Mouse (Mus musculus): ENCODE data around the gene Slc27a5. TPM values are rescaled to one million over a fixed set of nuclear protein-coding genes. Genes with fewer than 3 reads are reported as not detected.

The Slc27a5 gene
- polyA plus RNA-seq, 1 experiment = not detected

DNA sequence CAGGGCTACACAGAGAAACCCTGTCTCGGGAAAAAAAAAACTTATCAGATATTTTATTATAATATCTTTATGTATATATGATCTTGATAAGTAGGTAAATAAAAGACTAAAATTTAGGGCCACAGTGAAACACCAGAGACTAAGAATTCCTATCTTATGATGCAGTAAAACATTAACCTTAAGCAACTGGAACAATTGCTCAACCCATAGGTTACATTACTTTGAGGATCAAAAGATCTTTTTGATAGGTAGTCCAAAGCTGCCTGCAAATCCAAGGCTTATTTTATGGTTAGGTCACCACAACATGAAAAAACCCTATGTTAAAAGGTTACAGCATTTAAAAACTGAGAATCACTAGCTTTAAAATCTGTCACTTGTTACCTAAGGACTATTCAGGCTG is 3.6 kb upstream of the Slc27a5 start:
- no peaks in the 10 kb centered on the region for H3K9me3 ChIP-seq (replicated peaks; ENCODE audit: control insufficient read depth, insufficient read depth, low read length, poor library complexity, severe bottlenecking)
- no peaks in the 10 kb centered on the region for H3K27me3 ChIP-seq (ENCODE audit: control insufficient read depth, insufficient read depth, low read length, poor library complexity, severe bottlenecking)
- H3K4me3 ChIP-seq (ENCODE audit: low read depth, low read length) = no peak overlapping the region
- no peaks in the 10 kb centered on the region for H3K4me1 ChIP-seq (ENCODE audit: control insufficient read depth, insufficient read depth, low read length)
- no peak overlapping the region for H3K27ac ChIP-seq (ENCODE audit: insufficient read depth, low read length)
- H3K9ac ChIP-seq (ENCODE audit: low read depth, poor library complexity, severe bottlenecking) = no peak overlapping the region
- TF ChIP-seq POLR2A (IDR thresholded peaks at IDR 0.05; ENCODE audit: insufficient read depth, low read length) (no peak), EP300 (IDR thresholded peaks at IDR 0.05; ENCODE audit: insufficient read depth, low read depth, low read length) (no peak), CTCF (IDR thresholded peaks at IDR 0.05; ENCODE audit: low read depth, low read length) (no peak)
- H3K36me3 ChIP-seq (ENCODE audit: control insufficient read depth, insufficient read depth, low read length, poor library complexity, severe bottlenecking) = no peaks in the 10 kb centered on the region

DNA sequence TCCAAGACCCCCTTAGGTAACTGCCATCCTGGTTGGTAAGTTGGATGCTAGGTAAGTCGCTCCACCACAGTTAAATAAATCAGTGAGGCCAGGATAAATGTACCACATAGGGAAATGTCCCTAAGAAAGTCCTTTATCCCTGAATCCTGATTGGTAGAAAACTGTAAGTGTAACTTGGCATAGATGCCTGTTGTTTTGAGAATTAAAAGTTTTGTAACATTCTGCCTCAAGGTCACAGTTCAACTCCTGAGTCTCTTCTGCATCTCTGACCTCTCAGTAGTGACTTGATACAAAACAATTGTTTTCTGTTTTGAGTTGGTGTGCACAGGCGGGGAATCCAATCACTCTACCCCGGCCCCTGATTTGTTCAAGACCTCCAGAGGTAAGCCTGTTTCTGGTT is 859 bp upstream of the Slc27a5 start, which contains the start of gene Trim28:
Gene Trim28 (plus strand): TSS at position 264 of the 400 bp plus-strand sequence.
- H3K4me1 ChIP-seq (ENCODE audit: control insufficient read depth, insufficient read depth, low read length) = no peaks in the 10 kb centered on the region
- H3K27ac ChIP-seq (ENCODE audit: insufficient read depth, low read length) = no peak within 1 kb of the TSS
- H3K4me3 ChIP-seq (ENCODE audit: low read depth, low read length) = no peak within 1 kb of the TSS
- no peaks in the 10 kb centered on the region for H3K9me3 ChIP-seq (replicated peaks; ENCODE audit: control insufficient read depth, insufficient read depth, low read length, poor library complexity, severe bottlenecking)
- no peaks in the 10 kb centered on the region for H3K27me3 ChIP-seq (ENCODE audit: control insufficient read depth, insufficient read depth, low read length, poor library complexity, severe bottlenecking)
- TF ChIP-seq POLR2A (IDR thresholded peaks at IDR 0.05; ENCODE audit: insufficient read depth, low read length) (no peak), CTCF (IDR thresholded peaks at IDR 0.05; ENCODE audit: low read depth, low read length) (no peak), EP300 (IDR thresholded peaks at IDR 0.05; ENCODE audit: insufficient read depth, low read depth, low read length) (no peak)
- H3K9ac ChIP-seq (ENCODE audit: low read depth, poor library complexity, severe bottlenecking) = no peak within 1 kb of the TSS
- no peaks in the 10 kb centered on the region for H3K36me3 ChIP-seq (ENCODE audit: control insufficient read depth, insufficient read depth, low read length, poor library complexity, severe bottlenecking)

DNA sequence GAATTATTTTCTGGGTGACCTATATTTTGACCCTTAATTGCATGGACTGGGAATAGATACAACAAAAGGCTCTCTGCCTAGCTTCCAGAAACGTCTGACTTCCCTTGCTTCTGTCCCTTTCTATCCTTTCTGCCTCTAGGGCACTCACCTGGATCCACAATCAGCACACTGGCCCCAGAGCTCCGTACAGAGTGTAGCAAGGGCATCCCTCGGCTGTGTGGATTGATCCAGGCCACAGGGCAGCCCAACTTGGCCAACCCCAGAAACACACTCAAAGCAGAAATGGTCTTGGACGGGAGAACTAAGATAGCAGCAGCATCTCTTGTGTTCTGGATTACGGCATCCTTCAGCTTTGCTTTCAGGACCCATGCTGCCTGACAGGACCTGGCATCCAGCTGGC is 762 bp downstream of the Slc27a5 start:
- Histone ChIP-seq H3K4me1 (ENCODE audit: control insufficient read depth, insufficient read depth, low read length) (no peaks in the 10 kb centered on the region), H3K9ac (ENCODE audit: low read depth, poor library complexity, severe bottlenecking) (no peak overlapping the region), H3K4me3 (ENCODE audit: low read depth, low read length) (no peak overlapping the region), H3K27me3 (ENCODE audit: control insufficient read depth, insufficient read depth, low read length, poor library complexity, severe bottlenecking) (no peaks in the 10 kb centered on the region), H3K36me3 (ENCODE audit: control insufficient read depth, insufficient read depth, low read length, poor library complexity, severe bottlenecking) (no peaks in the 10 kb centered on the region), H3K27ac (ENCODE audit: insufficient read depth, low read length) (no peak overlapping the region), H3K9me3 (replicated peaks; ENCODE audit: control insufficient read depth, insufficient read depth, low read length, poor library complexity, severe bottlenecking) (no peaks in the 10 kb centered on the region)
- TF ChIP-seq POLR2A (IDR thresholded peaks at IDR 0.05; ENCODE audit: insufficient read depth, low read length) = no peak
- TF ChIP-seq CTCF (IDR thresholded peaks at IDR 0.05; ENCODE audit: low read depth, low read length) = no peak
- no peak for TF ChIP-seq EP300 (IDR thresholded peaks at IDR 0.05; ENCODE audit: insufficient read depth, low read depth, low read length)

DNA sequence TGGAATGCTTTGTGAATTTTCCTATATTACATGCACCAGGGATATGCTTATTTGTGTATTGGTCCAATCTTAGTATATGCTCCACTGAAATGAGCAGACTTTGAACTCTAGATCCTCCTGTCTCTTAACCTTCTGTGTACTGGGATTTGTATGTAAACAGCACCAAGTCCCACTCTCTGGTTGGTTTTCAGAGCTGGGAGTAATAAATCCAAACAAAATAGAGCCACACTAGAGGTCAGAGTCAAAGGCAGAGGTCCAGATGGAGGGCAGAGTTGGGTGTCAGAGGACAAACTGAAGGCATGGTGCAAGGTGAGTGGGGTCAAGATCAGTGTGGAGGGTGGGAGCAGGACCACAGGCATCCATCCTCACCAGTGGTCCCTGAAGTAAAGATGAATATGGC is 2.1 kb downstream of the Slc27a5 start:
- H3K27me3 ChIP-seq (ENCODE audit: control insufficient read depth, insufficient read depth, low read length, poor library complexity, severe bottlenecking) = no peaks in the 10 kb centered on the region
- H3K4me1 ChIP-seq (ENCODE audit: control insufficient read depth, insufficient read depth, low read length) = no peaks in the 10 kb centered on the region
- no peak overlapping the region for H3K4me3 ChIP-seq (ENCODE audit: low read depth, low read length)
- H3K9me3 ChIP-seq (replicated peaks; ENCODE audit: control insufficient read depth, insufficient read depth, low read length, poor library complexity, severe bottlenecking) = no peaks in the 10 kb centered on the region
- no peak for TF ChIP-seq POLR2A (IDR thresholded peaks at IDR 0.05; ENCODE audit: insufficient read depth, low read length)
- TF ChIP-seq CTCF (IDR thresholded peaks at IDR 0.05; ENCODE audit: low read depth, low read length) = no peak
- no peak for TF ChIP-seq EP300 (IDR thresholded peaks at IDR 0.05; ENCODE audit: insufficient read depth, low read depth, low read length)
- H3K27ac ChIP-seq (ENCODE audit: insufficient read depth, low read length) = no peak overlapping the region
- no peak overlapping the region for H3K9ac ChIP-seq (ENCODE audit: low read depth, poor library complexity, severe bottlenecking)
- no peaks in the 10 kb centered on the region for H3K36me3 ChIP-seq (ENCODE audit: control insufficient read depth, insufficient read depth, low read length, poor library complexity, severe bottlenecking)

DNA sequence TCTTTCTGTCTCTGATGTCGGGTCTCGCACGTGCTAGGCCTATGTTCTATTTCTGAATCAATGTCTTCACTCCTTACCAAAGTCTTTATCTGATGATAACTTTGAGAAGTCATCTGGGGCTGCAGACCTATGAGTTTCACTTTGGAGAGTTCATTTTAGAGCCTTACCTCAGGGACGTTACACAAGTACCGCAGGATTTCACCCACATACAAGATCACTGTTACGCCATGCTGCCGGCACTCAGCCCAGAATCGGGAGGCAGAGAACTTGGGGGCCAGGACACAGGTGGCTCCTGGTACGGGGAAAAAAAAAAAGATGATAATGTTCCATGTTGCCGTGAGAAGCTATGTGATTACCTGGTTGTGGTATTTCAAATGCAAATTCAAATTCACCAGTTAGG is 4.8 kb downstream of the Slc27a5 start:
- Histone ChIP-seq H3K9ac (ENCODE audit: low read depth, poor library complexity, severe bottlenecking) (no peak overlapping the region), H3K9me3 (replicated peaks; ENCODE audit: control insufficient read depth, insufficient read depth, low read length, poor library complexity, severe bottlenecking) (no peaks in the 10 kb centered on the region), H3K4me1 (ENCODE audit: control insufficient read depth, insufficient read depth, low read length) (no peaks in the 10 kb centered on the region), H3K27me3 (ENCODE audit: control insufficient read depth, insufficient read depth, low read length, poor library complexity, severe bottlenecking) (no peaks in the 10 kb centered on the region), H3K27ac (ENCODE audit: insufficient read depth, low read length) (no peak overlapping the region), H3K4me3 (ENCODE audit: low read depth, low read length) (no peak overlapping the region), H3K36me3 (ENCODE audit: control insufficient read depth, insufficient read depth, low read length, poor library complexity, severe bottlenecking) (no peaks in the 10 kb centered on the region)
- TF ChIP-seq EP300 (IDR thresholded peaks at IDR 0.05; ENCODE audit: insufficient read depth, low read depth, low read length) = no peak
- TF ChIP-seq CTCF (IDR thresholded peaks at IDR 0.05; ENCODE audit: low read depth, low read length) = no peak
- TF ChIP-seq POLR2A (IDR thresholded peaks at IDR 0.05; ENCODE audit: insufficient read depth, low read length) = no peak

DNA sequence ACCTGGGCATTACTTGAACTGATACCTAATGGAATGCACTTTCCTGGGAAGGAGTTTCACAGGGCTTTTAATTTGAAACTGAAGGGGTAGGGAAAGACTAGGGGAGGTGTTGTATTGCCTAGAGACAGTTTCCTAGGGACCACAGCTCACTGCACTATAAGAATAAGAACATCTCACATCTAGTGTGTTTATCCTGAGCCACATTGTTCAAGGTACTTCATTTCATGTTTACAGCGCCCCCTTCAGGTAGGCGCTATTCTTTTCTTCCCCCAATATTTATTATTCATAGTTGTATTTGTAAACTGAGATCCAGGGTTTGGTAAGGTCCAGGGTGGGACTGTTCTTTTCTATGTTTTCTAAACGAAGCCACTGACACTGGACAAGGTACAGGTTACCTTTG is 5.8 kb downstream of the Slc27a5 start:
- Histone ChIP-seq H3K27ac (ENCODE audit: insufficient read depth, low read length) (no peak overlapping the region), H3K9me3 (replicated peaks; ENCODE audit: control insufficient read depth, insufficient read depth, low read length, poor library complexity, severe bottlenecking) (no peaks in the 10 kb centered on the region), H3K4me3 (ENCODE audit: low read depth, low read length) (no peak overlapping the region), H3K4me1 (ENCODE audit: control insufficient read depth, insufficient read depth, low read length) (no peaks in the 10 kb centered on the region), H3K27me3 (ENCODE audit: control insufficient read depth, insufficient read depth, low read length, poor library complexity, severe bottlenecking) (no peaks in the 10 kb centered on the region), H3K36me3 (ENCODE audit: control insufficient read depth, insufficient read depth, low read length, poor library complexity, severe bottlenecking) (no peaks in the 10 kb centered on the region), H3K9ac (ENCODE audit: low read depth, poor library complexity, severe bottlenecking) (no peak overlapping the region)
- TF ChIP-seq EP300 (IDR thresholded peaks at IDR 0.05; ENCODE audit: insufficient read depth, low read depth, low read length) = no peak
- TF ChIP-seq POLR2A (IDR thresholded peaks at IDR 0.05; ENCODE audit: insufficient read depth, low read length) = no peak
- no peak for TF ChIP-seq CTCF (IDR thresholded peaks at IDR 0.05; ENCODE audit: low read depth, low read length)
